Mouse (Mus musculus) liver, postnatal 0 days (tissue): ENCODE results near the gene Zbtb8os. TPM values are rescaled to one million over a fixed set of nuclear protein-coding genes. Genes with fewer than 3 reads are reported as not detected.

Experiments used
- ATAC-seq: fragments of 200-750 bp; cut with Nextera tagmentation; 2 replicates; pipeline ENCODE4 v1.8.0; 2017; ENCODE audit warnings: mild to moderate bottlenecking, moderate library complexity
- DNase-seq: peaks from one replicate; pipeline ENCODE4 v3.0.0-alpha.2; 2016
- H3K27ac ChIP-seq: fragments of 300-500 bp; sonication (generic); 2 replicates; pipeline ENCODE4 v1.5.1; 2014; ENCODE audit warnings: antibody characterized with exemption, moderate library complexity, mild to moderate bottlenecking, low read depth
- H3K27me3 ChIP-seq: fragments of 300-500 bp; sonication (generic); 2 replicates; pipeline ENCODE4 v1.6.1; 2014; ENCODE audit warnings: low read length, control low read depth, mixed read lengths; ENCODE audit not compliant: insufficient read depth
- H3K36me3 ChIP-seq: fragments of 300-500 bp; sonication (generic); replicated peaks from 2 replicates; pipeline ENCODE4 v1.6.1; 2014; ENCODE audit warnings: mild to moderate bottlenecking, control low read depth, low read length, moderate library complexity, mixed read lengths; ENCODE audit not compliant: insufficient read depth
- H3K4me1 ChIP-seq: fragments of 300-500 bp; sonication (generic); 2 replicates; pipeline ENCODE4 v1.6.1; 2014; ENCODE audit warnings: antibody characterized with exemption, mild to moderate bottlenecking, control low read depth; ENCODE audit not compliant: insufficient read depth
- H3K4me2 ChIP-seq: fragments of 300-500 bp; sonication (generic); 2 replicates; pipeline ENCODE4 v1.6.1; 2014; ENCODE audit warnings: low read depth, mild to moderate bottlenecking, low read length, moderate library complexity, mixed read lengths
- H3K4me3 ChIP-seq: fragments of 300-500 bp; sonication (generic); 2 replicates; pipeline ENCODE4 v1.5.1; 2014; ENCODE audit warnings: low read depth, low read length
- H3K9ac ChIP-seq: fragments of 300-500 bp; sonication (generic); replicated peaks from 2 replicates; pipeline ENCODE4 v1.6.1; 2014; ENCODE audit warnings: mild to moderate bottlenecking, moderate library complexity
- H3K9me3 ChIP-seq: fragments of 300-500 bp; sonication (generic); 2 replicates; pipeline ENCODE4 v1.6.1; 2016; ENCODE audit warnings: mild to moderate bottlenecking, control low read depth, low read length, mixed read lengths
- CTCF ChIP-seq: sonication (generic); IDR thresholded peaks from 2 replicates; pipeline ENCODE4 v1.5.1; 2016; ENCODE audit warnings: antibody characterized with exemption, low read depth
- EP300 ChIP-seq: IDR thresholded peaks from 2 replicates; pipeline ENCODE4 v1.6.1; 2016; ENCODE audit warnings: antibody characterized with exemption, low read depth, mild to moderate bottlenecking
- WGBS: fragments of 180-500 bp; shearing (Covaris S2); extraction: QIAGEN DNeasy Blood & Tissue Kit; methylation state at CpG from one replicate; pipeline ENCODE4 v1.1.7; 2014; ENCODE audit not compliant: insufficient replicate concordance; 5-methylcytosine and 5-hydroxymethylcytosine counted together
- polyA plus RNA-seq: library from polyadenylated mRNA; unstranded; fragments of >200 nt; fragmentation: Nextera tagmentation; extraction: Ambion mirVana; gene quantifications from 2 replicates; pipeline ENCODE4 v1.2.1, GENCODE M21; 2015

The Zbtb8os gene
- polyA plus RNA-seq, 1 experiment from 2014 or later = 32.2 TPM

DNA sequence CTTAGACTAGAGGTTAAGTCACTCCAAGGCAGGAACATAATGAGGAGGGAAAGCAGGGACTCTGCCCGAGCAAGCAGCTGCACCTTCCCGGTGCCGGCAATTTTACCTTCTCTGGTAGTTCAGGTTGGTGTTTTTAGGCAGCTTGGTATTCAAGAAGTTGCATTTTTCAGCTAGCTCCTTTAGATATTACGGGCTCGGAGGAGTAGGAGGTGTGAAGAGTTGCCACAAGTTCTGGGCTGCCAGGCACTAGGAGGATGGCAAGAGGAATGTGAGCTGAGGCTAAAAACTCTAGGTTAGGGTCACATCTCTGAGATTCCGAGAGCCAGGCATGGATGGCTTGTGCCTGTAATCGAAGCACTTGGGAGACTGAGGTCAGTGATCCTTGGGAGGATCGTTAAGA, 45.8 kb upstream of the Zbtb8os start:
- Histone ChIP-seq H3K4me2 (no peak overlapping the region), H3K4me3 (no peak overlapping the region), H3K27ac (no peak overlapping the region), H3K27me3 (peaks cover 25% of the 10 kb centered on the region), H3K9me3 (no peaks in the 10 kb centered on the region), H3K9ac (no peak overlapping the region), H3K4me1 (peaks cover 10% of the 10 kb centered on the region), H3K36me3 (no peaks in the 10 kb centered on the region)
- TF ChIP-seq CTCF (no peak), EP300 (no peak)
- 86% methylated on average over 8 of the region's 8 CpGs for WGBS
- DNase-seq = no peak
- ATAC-seq = no peak

DNA sequence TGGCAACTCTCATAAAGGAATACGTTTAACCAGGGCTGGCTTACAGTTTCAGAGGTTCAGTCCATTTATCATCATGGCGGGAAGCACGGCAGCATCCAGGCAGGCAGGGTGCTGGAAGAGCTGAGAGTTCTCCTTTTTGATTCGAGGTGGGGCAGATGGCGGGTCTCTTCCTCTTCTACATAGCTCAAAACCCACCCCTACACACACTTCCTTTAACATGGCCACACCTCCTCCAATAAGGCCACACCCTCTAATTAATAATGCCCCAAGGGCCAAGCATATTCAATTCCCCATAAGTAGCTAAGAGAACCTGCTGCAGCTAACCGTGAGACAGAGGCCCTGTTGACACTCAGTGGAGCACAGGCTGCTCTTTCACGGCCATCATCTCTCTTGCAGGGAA, 42.7 kb upstream of the Zbtb8os start:
- Histone ChIP-seq H3K4me2 (no peak overlapping the region), H3K4me1 (peaks cover 7% of the 10 kb centered on the region; the same call in 1 of the 2 replicates), H3K27ac (no peak overlapping the region), H3K36me3 (no peaks in the 10 kb centered on the region), H3K4me3 (no peak overlapping the region), H3K9ac (no peak overlapping the region), H3K9me3 (no peaks in the 10 kb centered on the region), H3K27me3 (peaks cover under 1% of the 10 kb centered on the region)
- DNase-seq = no peak
- no peak for TF ChIP-seq EP300
- no peak for TF ChIP-seq CTCF
- 53% methylated on average over 7 of the region's 7 CpGs for WGBS
- ATAC-seq = no peak

DNA sequence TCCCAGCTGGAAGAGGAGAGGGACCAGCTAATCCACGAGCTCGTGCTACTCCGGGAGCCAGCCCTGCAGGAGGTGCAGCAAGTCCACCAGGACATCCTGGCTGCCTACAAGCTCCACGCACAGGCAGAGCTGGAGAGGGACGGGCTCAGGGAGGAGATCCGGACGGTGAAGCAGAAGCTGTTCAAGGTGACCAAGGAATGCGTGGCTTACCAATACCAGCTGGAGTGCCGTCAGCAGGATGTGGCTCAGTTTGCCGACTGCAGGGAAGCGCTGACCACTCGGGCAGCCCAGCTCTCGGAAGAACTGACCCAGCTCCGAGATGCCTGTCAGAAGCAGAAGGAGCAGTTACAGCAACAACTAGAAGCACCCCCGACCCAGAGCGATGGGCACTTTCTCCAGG, 41.8 kb upstream of the Zbtb8os start:
- H3K4me1 ChIP-seq = peaks cover 5% of the 10 kb centered on the region; the same call in 1 of the 2 replicates
- H3K36me3 ChIP-seq = no peaks in the 10 kb centered on the region
- H3K9ac ChIP-seq = no peak overlapping the region
- H3K27me3 ChIP-seq = no peaks in the 10 kb centered on the region
- no peak overlapping the region for H3K27ac ChIP-seq
- 56% methylated on average over 16 of the region's 16 CpGs for WGBS
- no peak overlapping the region for H3K4me2 ChIP-seq
- no peak overlapping the region for H3K4me3 ChIP-seq
- DNase-seq = no peak
- TF ChIP-seq CTCF (no peak), EP300 (no peak)
- ATAC-seq = no peak
- no peaks in the 10 kb centered on the region for H3K9me3 ChIP-seq

DNA sequence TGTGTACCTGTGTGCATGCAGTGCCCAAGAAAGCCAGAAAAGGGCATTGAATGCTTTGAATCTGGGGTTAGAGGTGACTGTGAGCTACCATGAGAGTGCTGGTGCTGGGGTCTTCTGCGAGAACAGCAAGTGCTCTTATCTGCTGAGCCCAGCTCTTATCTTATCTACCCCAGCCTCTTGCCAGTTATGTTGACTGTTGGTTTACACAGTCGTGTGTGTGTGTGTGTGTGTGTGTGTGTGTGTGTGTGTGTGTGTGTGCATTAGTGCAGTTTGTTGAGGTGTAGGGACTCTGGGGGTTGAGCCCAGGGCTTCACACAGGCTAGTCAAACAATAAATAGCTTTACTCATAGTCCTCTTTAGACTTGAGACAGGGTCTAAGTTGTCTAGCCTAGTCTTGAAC, 40.3 kb upstream of the Zbtb8os start:
- Histone ChIP-seq H3K27ac (no peak overlapping the region), H3K9ac (no peak overlapping the region), H3K36me3 (no peaks in the 10 kb centered on the region), H3K9me3 (no peaks in the 10 kb centered on the region), H3K27me3 (no peaks in the 10 kb centered on the region), H3K4me2 (no peak overlapping the region), H3K4me3 (no peak overlapping the region), H3K4me1 (peaks cover 5% of the 10 kb centered on the region; the same call in 1 of the 2 replicates)
- ATAC-seq (peak; percentile 36), DNase-seq (no peak)
- TF ChIP-seq EP300 (peak; percentile 81), CTCF (no peak)
- 23% methylated on average over 2 of the region's 2 CpGs for WGBS

DNA sequence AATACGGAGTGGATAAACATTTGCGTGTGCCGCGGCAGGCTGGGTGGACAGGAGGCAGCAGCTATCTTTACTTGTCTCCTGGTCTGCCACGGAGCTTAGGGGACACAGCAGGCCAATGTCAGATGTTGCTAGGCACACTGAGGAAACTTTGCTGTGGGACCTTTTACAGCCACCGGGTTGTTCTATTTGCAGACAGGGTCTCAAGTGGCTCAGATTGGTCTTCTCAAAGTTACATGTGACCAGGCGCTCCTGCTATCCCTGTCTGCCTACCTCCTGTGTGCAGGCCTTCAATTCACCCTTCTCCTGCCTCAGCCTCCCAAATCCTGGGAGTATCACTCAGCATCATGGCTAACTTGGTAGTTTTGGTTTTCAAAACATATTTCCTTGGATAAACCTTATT, 39.4 kb upstream of the Zbtb8os start:
- DNase-seq = no peak

DNA sequence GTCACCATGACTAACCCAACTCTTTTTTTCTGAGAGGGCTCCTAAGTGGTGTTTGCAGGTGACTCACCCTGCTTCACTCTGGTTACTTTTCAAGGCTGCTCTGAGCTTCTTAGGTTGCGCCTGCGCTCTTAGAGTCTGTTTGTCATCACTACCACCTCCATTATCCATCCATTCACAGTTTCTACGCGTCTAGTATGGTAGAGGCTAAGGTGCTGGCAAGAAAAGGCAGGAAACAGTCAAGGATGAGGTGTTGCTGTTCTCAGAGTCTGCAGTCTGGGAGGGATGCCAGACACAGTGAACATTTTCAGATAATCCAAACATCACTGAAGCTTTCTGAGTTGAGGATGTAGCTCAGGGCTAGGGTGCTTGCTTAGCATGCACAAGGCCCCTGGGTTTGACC, 37.8 kb upstream of the Zbtb8os start:
- ATAC-seq (no peak), DNase-seq (no peak)
- peaks cover 5% of the 10 kb centered on the region; the same call in 1 of the 2 replicates for H3K4me1 ChIP-seq
- H3K27ac ChIP-seq = no peak overlapping the region
- H3K36me3 ChIP-seq = no peaks in the 10 kb centered on the region
- no peak overlapping the region for H3K4me3 ChIP-seq
- no peaks in the 10 kb centered on the region for H3K27me3 ChIP-seq
- H3K9ac ChIP-seq = no peak overlapping the region
- H3K9me3 ChIP-seq = no peaks in the 10 kb centered on the region
- no peak overlapping the region for H3K4me2 ChIP-seq
- WGBS = 80% methylated on average over 4 of the region's 4 CpGs
- no peak for TF ChIP-seq EP300
- TF ChIP-seq CTCF = no peak

More for the DNA sequence above, 39.4 kb upstream of the Zbtb8os start:
- no peaks in the 10 kb centered on the region for H3K9me3 ChIP-seq
- H3K27ac ChIP-seq = no peak overlapping the region
- H3K9ac ChIP-seq = no peak overlapping the region
- no peak overlapping the region for H3K4me3 ChIP-seq
- ATAC-seq = no peak
- TF ChIP-seq CTCF = no peak
- no peak for TF ChIP-seq EP300
- H3K36me3 ChIP-seq = no peaks in the 10 kb centered on the region
- H3K4me1 ChIP-seq = peaks cover 5% of the 10 kb centered on the region; the same call in 1 of the 2 replicates
- no peaks in the 10 kb centered on the region for H3K27me3 ChIP-seq
- H3K4me2 ChIP-seq = no peak overlapping the region
- WGBS = 62% methylated on average over 7 of the region's 7 CpGs

DNA sequence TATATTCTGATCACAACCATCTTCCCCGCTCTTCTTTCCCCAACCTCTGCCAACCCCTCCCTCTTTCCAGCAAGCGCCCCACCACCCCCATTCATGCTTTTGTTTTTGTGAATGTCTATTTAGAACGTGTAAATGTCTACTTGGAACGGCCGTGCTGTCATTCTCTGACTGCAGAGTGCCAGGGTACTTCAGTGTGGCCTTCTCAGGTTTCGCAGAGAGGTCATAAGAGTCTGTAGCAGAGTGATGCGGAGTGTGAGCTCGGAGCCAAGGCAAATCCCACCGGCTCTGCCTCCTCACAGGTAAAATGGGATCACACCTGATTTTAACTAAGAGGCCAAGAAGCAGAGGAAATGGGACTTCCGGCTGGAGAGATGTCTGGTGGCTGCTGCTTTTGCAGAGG, 36.4 kb upstream of the Zbtb8os start:
- no peak overlapping the region for H3K4me2 ChIP-seq
- no peaks in the 10 kb centered on the region for H3K27me3 ChIP-seq
- no peak for ATAC-seq
- no peaks in the 10 kb centered on the region for H3K36me3 ChIP-seq
- no peak overlapping the region for H3K27ac ChIP-seq
- no peak for TF ChIP-seq EP300
- H3K4me3 ChIP-seq = no peak overlapping the region
- H3K4me1 ChIP-seq = peaks cover 5% of the 10 kb centered on the region; the same call in 1 of the 2 replicates
- WGBS = 72% methylated on average over 10 of the region's 10 CpGs
- DNase-seq = no peak
- no peaks in the 10 kb centered on the region for H3K9me3 ChIP-seq
- H3K9ac ChIP-seq = no peak overlapping the region
